Mouse (Mus musculus): ENCODE results near the gene Mrln. TPM values are rescaled to one million over a fixed set of nuclear protein-coding genes. Genes with fewer than 3 reads are reported as not detected.

The Mrln gene
- polyA plus RNA-seq, 1 experiment from 2014 or later: 6.1 TPM

- Histone ChIP-seq H3K4me3 (replicated peaks; ENCODE audit: low read length) (no peak overlapping the region), H3K9ac (ENCODE audit: low read length) (no peak overlapping the region), H3K4me1 (ENCODE audit: control insufficient read depth, insufficient read depth, low read length) (no peaks in the 10 kb centered on the region), H3K27me3 (ENCODE audit: control insufficient read depth, insufficient read depth, low read length) (no peaks in the 10 kb centered on the region), H3K9me3 (replicated peaks; ENCODE audit: control insufficient read depth, low read length) (no peaks in the 10 kb centered on the region), H3K27ac (ENCODE audit: low read length) (no peak overlapping the region), H3K4me2 (ENCODE audit: low read depth, low read length) (no peak overlapping the region), H3K36me3 (ENCODE audit: control insufficient read depth, insufficient read depth, low read length) (peaks cover 15% of the 10 kb centered on the region; the same call in 1 of the 2 replicates)
- ATAC-seq (ENCODE audit: insufficient read depth, low FRiP score): peak; percentile 52; the same call in 1 of the 2 replicates
- WGBS: 73% methylated on average over 9 of the region's 9 CpGs
These were observed 18.3 kb upstream of the Mrln start for GRCm38 (mm10) chr10:70186136-70186535.

GRCm38 (mm10) chr10:70186586-70186985, 17.9 kb upstream of the Mrln start:
- H3K9ac ChIP-seq (ENCODE audit: low read length): no peak overlapping the region
- no peaks in the 10 kb centered on the region for H3K9me3 ChIP-seq (replicated peaks; ENCODE audit: control insufficient read depth, low read length)
- no peak overlapping the region for H3K4me2 ChIP-seq (ENCODE audit: low read depth, low read length)
- H3K27me3 ChIP-seq (ENCODE audit: control insufficient read depth, insufficient read depth, low read length): no peaks in the 10 kb centered on the region
- H3K4me1 ChIP-seq (ENCODE audit: control insufficient read depth, insufficient read depth, low read length): no peaks in the 10 kb centered on the region
- H3K36me3 ChIP-seq (ENCODE audit: control insufficient read depth, insufficient read depth, low read length): peaks cover 15% of the 10 kb centered on the region; the same call in 1 of the 2 replicates
- WGBS: 90% methylated on average over 7 of the region's 7 CpGs
- no peak overlapping the region for H3K27ac ChIP-seq (ENCODE audit: low read length)
- no peak overlapping the region for H3K4me3 ChIP-seq (replicated peaks; ENCODE audit: low read length)
- no peak for ATAC-seq (ENCODE audit: insufficient read depth, low FRiP score)

DNA sequence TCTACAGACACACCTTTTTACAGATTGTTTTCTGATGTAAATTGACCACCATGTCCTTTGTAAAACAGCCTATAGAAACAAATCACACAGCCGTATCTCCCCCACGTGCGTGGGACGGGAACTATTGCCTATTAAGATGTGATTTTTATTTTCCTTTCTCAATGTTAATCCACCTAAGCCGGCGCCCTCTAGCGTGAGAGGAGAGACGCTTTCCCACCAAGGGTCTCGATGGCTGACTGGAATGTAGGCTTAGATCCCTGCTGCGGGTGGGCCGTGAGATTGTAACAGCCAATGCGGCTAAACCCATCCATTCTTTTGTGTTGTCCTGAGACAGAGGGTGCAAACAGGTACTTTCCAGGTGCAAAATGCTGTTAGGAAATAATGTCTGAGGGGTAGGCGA, 14.6 kb upstream of the Mrln start:
- H3K9ac ChIP-seq (ENCODE audit: low read length): no peak overlapping the region
- WGBS: 82% methylated on average over 13 of the region's 13 CpGs
- H3K4me3 ChIP-seq (replicated peaks; ENCODE audit: low read length): no peak overlapping the region
- no peaks in the 10 kb centered on the region for H3K4me1 ChIP-seq (ENCODE audit: control insufficient read depth, insufficient read depth, low read length)
- no peaks in the 10 kb centered on the region for H3K9me3 ChIP-seq (replicated peaks; ENCODE audit: control insufficient read depth, low read length)
- ATAC-seq (ENCODE audit: insufficient read depth, low FRiP score): no peak
- no peak overlapping the region for H3K27ac ChIP-seq (ENCODE audit: low read length)
- no peak overlapping the region for H3K4me2 ChIP-seq (ENCODE audit: low read depth, low read length)
- peaks cover 23% of the 10 kb centered on the region; the same call in 1 of the 2 replicates for H3K36me3 ChIP-seq (ENCODE audit: control insufficient read depth, insufficient read depth, low read length)
- H3K27me3 ChIP-seq (ENCODE audit: control insufficient read depth, insufficient read depth, low read length): no peaks in the 10 kb centered on the region

DNA sequence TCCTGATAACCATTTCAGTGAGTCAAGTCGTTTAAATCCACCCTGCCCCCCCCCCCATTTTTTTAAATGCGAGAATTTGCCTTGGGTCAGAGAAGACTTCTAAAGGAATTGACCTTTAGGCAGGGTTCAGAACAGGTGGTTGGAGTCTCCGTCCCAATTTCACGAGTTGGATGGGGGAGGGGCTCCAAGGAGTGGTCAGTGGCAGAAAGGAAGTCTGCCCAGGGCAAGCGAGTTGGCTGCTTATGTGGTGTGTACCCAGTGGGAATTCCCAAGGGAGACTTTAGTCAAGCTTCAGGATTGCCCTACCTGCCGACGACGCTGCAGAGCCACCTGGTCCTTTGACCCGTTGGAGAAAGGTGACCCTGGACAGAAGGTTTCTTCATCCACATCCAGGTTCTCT, 10.2 kb upstream of the Mrln start:
- Histone ChIP-seq H3K27ac (ENCODE audit: low read length) (no peak overlapping the region), H3K4me2 (ENCODE audit: low read depth, low read length) (no peak overlapping the region), H3K4me3 (replicated peaks; ENCODE audit: low read length) (no peak overlapping the region), H3K9ac (ENCODE audit: low read length) (no peak overlapping the region), H3K9me3 (replicated peaks; ENCODE audit: control insufficient read depth, low read length) (no peaks in the 10 kb centered on the region), H3K36me3 (ENCODE audit: control insufficient read depth, insufficient read depth, low read length) (peaks cover 14% of the 10 kb centered on the region; the same call in 1 of the 2 replicates), H3K27me3 (ENCODE audit: control insufficient read depth, insufficient read depth, low read length) (no peaks in the 10 kb centered on the region), H3K4me1 (ENCODE audit: control insufficient read depth, insufficient read depth, low read length) (peaks cover 8% of the 10 kb centered on the region; the same call in 1 of the 2 replicates)
- 61% methylated on average over 9 of the region's 9 CpGs for WGBS
- ATAC-seq (ENCODE audit: insufficient read depth, low FRiP score): no peak

DNA sequence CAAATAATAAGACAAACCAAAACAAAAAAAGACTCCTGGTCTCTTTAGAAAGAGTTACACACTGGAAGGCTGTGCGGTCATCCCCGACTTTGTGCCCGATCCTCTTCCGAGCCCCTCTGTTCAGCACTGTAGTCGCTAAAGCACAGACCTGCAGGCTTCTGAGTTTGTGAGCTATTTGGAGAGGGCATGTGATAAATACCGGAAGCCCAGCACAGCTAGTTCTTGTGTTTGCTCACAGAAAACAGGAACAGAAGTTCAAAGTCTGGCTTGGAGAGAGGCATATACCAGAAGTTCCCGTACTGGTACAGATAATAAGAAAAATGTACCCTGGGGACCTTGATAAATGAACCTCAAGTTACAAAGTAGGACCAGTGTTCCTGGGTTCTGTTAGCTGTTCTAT, 9.2 kb upstream of the Mrln start:
- Histone ChIP-seq H3K4me1 (ENCODE audit: control insufficient read depth, insufficient read depth, low read length) (peaks cover 8% of the 10 kb centered on the region; the same call in 1 of the 2 replicates), H3K4me3 (replicated peaks; ENCODE audit: low read length) (no peak overlapping the region), H3K27ac (ENCODE audit: low read length) (peak overlapping the region; percentile 47), H3K27me3 (ENCODE audit: control insufficient read depth, insufficient read depth, low read length) (no peaks in the 10 kb centered on the region), H3K9ac (ENCODE audit: low read length) (no peak overlapping the region), H3K9me3 (replicated peaks; ENCODE audit: control insufficient read depth, low read length) (no peaks in the 10 kb centered on the region), H3K36me3 (ENCODE audit: control insufficient read depth, insufficient read depth, low read length) (peaks cover 8% of the 10 kb centered on the region; the same call in 1 of the 2 replicates), H3K4me2 (ENCODE audit: low read depth, low read length) (no peak overlapping the region)
- no peak; the same call in 1 of the 2 replicates for ATAC-seq (ENCODE audit: insufficient read depth, low FRiP score)
- WGBS: 71% methylated on average over 7 of the region's 7 CpGs

DNA sequence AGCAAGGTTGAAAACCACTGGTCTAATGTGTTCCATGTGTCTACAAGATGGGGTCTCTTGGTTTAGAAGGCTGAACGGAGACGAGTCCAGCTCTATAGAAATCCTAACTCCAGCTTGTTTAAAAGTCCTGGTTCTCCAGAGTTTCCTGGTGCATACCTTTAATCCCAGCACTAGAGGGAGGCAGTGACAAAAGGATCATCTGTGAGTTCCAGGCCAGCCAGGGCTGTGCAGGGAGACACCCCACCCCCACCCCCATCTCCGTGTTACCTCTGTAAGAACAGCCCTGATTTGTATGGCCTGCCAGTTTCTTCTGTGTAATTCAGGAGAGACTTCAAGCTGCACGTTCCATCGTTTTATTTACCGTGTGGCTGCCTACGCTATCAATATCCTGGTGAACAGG, 8.7 kb upstream of the Mrln start:
- no peak overlapping the region for H3K4me3 ChIP-seq (replicated peaks; ENCODE audit: low read length)
- H3K4me2 ChIP-seq (ENCODE audit: low read depth, low read length): no peak overlapping the region
- peaks cover 8% of the 10 kb centered on the region; the same call in 1 of the 2 replicates for H3K36me3 ChIP-seq (ENCODE audit: control insufficient read depth, insufficient read depth, low read length)
- peak; percentile 74; the same call in 1 of the 2 replicates for ATAC-seq (ENCODE audit: insufficient read depth, low FRiP score)
- H3K9me3 ChIP-seq (replicated peaks; ENCODE audit: control insufficient read depth, low read length): no peaks in the 10 kb centered on the region
- peaks cover 8% of the 10 kb centered on the region; the same call in 1 of the 2 replicates for H3K4me1 ChIP-seq (ENCODE audit: control insufficient read depth, insufficient read depth, low read length)
- H3K27me3 ChIP-seq (ENCODE audit: control insufficient read depth, insufficient read depth, low read length): no peaks in the 10 kb centered on the region
- H3K9ac ChIP-seq (ENCODE audit: low read length): no peak overlapping the region
- WGBS: 38% methylated on average over 7 of the region's 7 CpGs
- H3K27ac ChIP-seq (ENCODE audit: low read length): peak overlapping the region; percentile 47

DNA sequence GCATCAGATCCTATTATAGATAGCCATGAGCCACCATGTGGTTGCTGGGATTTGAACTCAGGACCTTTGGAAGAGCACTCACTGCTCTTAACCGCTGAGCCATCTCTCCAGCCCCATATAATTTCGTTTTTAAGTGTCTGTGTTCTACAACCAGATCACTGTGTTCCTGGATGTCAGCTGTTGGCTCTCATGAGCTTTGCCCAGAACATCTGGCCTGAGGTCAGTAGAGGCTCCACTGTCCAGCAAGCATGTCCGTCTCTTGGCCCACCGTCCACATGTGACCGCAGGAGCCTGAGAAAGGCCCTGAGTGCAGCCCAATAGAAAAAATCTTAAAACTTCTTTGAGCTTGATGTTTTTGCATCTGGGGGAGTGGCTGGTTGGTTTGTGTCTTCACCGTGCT, 7.8 kb upstream of the Mrln start:
- WGBS: 81% methylated on average over 6 of the region's 6 CpGs

GRCm38 (mm10) chr10:70197601-70198000, 6.9 kb upstream of the Mrln start:
- Histone ChIP-seq H3K4me3 (replicated peaks; ENCODE audit: low read length) (no peak overlapping the region), H3K27ac (ENCODE audit: low read length) (no peak overlapping the region), H3K36me3 (ENCODE audit: control insufficient read depth, insufficient read depth, low read length) (peaks cover 8% of the 10 kb centered on the region; the same call in 1 of the 2 replicates), H3K9ac (ENCODE audit: low read length) (no peak overlapping the region), H3K27me3 (ENCODE audit: control insufficient read depth, insufficient read depth, low read length) (no peaks in the 10 kb centered on the region), H3K4me2 (ENCODE audit: low read depth, low read length) (no peak overlapping the region), H3K4me1 (ENCODE audit: control insufficient read depth, insufficient read depth, low read length) (peaks cover 8% of the 10 kb centered on the region; the same call in 1 of the 2 replicates), H3K9me3 (replicated peaks; ENCODE audit: control insufficient read depth, low read length) (no peaks in the 10 kb centered on the region)
- 59% methylated on average over 2 of the region's 2 CpGs for WGBS
- ATAC-seq (ENCODE audit: insufficient read depth, low FRiP score): no peak

More for the DNA sequence above, 7.8 kb upstream of the Mrln start:
- H3K9me3 ChIP-seq (replicated peaks; ENCODE audit: control insufficient read depth, low read length): no peaks in the 10 kb centered on the region
- H3K36me3 ChIP-seq (ENCODE audit: control insufficient read depth, insufficient read depth, low read length): peaks cover 8% of the 10 kb centered on the region; the same call in 1 of the 2 replicates
- no peaks in the 10 kb centered on the region for H3K27me3 ChIP-seq (ENCODE audit: control insufficient read depth, insufficient read depth, low read length)
- no peak overlapping the region for H3K9ac ChIP-seq (ENCODE audit: low read length)
- H3K4me1 ChIP-seq (ENCODE audit: control insufficient read depth, insufficient read depth, low read length): peaks cover 8% of the 10 kb centered on the region; the same call in 1 of the 2 replicates
- no peak overlapping the region for H3K27ac ChIP-seq (ENCODE audit: low read length)
- ATAC-seq (ENCODE audit: insufficient read depth, low FRiP score): no peak
- no peak overlapping the region for H3K4me3 ChIP-seq (replicated peaks; ENCODE audit: low read length)
- H3K4me2 ChIP-seq (ENCODE audit: low read depth, low read length): no peak overlapping the region

DNA sequence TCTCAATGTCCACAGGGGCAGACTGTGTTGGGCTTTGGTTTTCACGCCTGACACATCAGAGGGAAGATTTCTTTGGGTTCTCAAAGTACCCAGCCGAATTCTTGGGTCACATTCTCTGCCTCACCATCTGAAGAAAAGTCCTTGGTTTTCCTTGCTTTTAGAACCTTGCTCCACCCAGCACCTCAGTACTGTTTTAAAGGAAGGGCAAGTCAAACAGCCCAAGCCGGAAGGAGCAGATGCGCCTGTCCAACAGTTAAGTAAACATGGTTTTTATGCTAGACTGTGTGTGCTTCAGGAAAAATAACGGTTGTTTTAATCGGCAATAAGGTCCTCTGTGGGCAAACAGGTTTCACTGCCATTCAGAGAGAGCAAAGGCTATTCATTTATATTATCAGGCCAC, 6.5 kb upstream of the Mrln start:
- Histone ChIP-seq H3K27ac (ENCODE audit: low read length) (no peak overlapping the region), H3K36me3 (ENCODE audit: control insufficient read depth, insufficient read depth, low read length) (peaks cover 8% of the 10 kb centered on the region; the same call in 1 of the 2 replicates), H3K4me3 (replicated peaks; ENCODE audit: low read length) (no peak overlapping the region), H3K27me3 (ENCODE audit: control insufficient read depth, insufficient read depth, low read length) (no peaks in the 10 kb centered on the region), H3K4me1 (ENCODE audit: control insufficient read depth, insufficient read depth, low read length) (peaks cover 8% of the 10 kb centered on the region; the same call in 1 of the 2 replicates), H3K9ac (ENCODE audit: low read length) (no peak overlapping the region), H3K9me3 (replicated peaks; ENCODE audit: control insufficient read depth, low read length) (no peaks in the 10 kb centered on the region), H3K4me2 (ENCODE audit: low read depth, low read length) (no peak overlapping the region)
- ATAC-seq (ENCODE audit: insufficient read depth, low FRiP score): no peak
- 48% methylated on average over 6 of the region's 6 CpGs for WGBS
